Mouse (Mus musculus) ES-Bruce4 (cell line): ENCODE measurements around the gene Pknox2.

Experiments used
- CTCF ChIP-seq: IDR thresholded peaks from one replicate; pipeline ENCODE4 v1.8.1; 2011; ENCODE audit warnings: low read depth, low read length
- EP300 ChIP-seq: IDR thresholded peaks from 2 replicates; pipeline ENCODE4 v1.6.1; 2011; ENCODE audit warnings: low read depth, low read length; ENCODE audit not compliant: insufficient read depth

- TF ChIP-seq EP300 (no peak), CTCF (no peak)
Observed at GRCm38 (mm10) chr9:36965720-36966119, 181.5 kb downstream of the Pknox2 start.
